Mouse (Mus musculus) stomach, embryonic 16.5 days (tissue): ENCODE data around the gene Mtfr1l. TPM values are rescaled to one million over a fixed set of nuclear protein-coding genes. Genes with fewer than 3 reads are reported as not detected.

Source experiments
- ATAC-seq: fragments of 200-750 bp; cut with Nextera tagmentation; 2 replicates; pipeline ENCODE4 v1.8.0; 2017; ENCODE audit warnings: moderate number of reproducible peaks, moderate TSS enrichment; ENCODE audit not compliant: insufficient read depth, low FRiP score
- H3K27ac ChIP-seq: fragments of 300-500 bp; sonication (generic); 2 replicates; pipeline ENCODE4 v1.5.1; 2014; ENCODE audit warnings: low read length
- H3K27me3 ChIP-seq: fragments of 300-500 bp; sonication (generic); 2 replicates; pipeline ENCODE4 v1.6.1; 2014; ENCODE audit warnings: low read length, control low read depth, mixed read lengths; ENCODE audit not compliant: control insufficient read depth, insufficient read depth
- H3K36me3 ChIP-seq: fragments of 300-500 bp; sonication (generic); 2 replicates; pipeline ENCODE4 v1.6.1; 2014; ENCODE audit warnings: low read length; ENCODE audit not compliant: control insufficient read depth, insufficient read depth
- H3K4me1 ChIP-seq: fragments of 300-500 bp; sonication (generic); 2 replicates; pipeline ENCODE4 v1.6.1; 2014; ENCODE audit warnings: low read length, control low read depth, mixed read lengths; ENCODE audit not compliant: control insufficient read depth, insufficient read depth
- H3K4me2 ChIP-seq: fragments of 300-500 bp; sonication (generic); 2 replicates; pipeline ENCODE4 v1.6.1; 2014; ENCODE audit warnings: low read depth, low read length, mixed read lengths
- H3K4me3 ChIP-seq: fragments of 300-500 bp; sonication (generic); replicated peaks from 2 replicates; pipeline ENCODE4 v1.5.1; 2014; ENCODE audit warnings: mild to moderate bottlenecking, low read length
- H3K9ac ChIP-seq: fragments of 300-500 bp; sonication (generic); 2 replicates; pipeline ENCODE4 v1.6.1; 2014; ENCODE audit warnings: low read length
- H3K9me3 ChIP-seq: fragments of 300-500 bp; sonication (generic); replicated peaks from 2 replicates; pipeline ENCODE4 v1.6.1; 2016; ENCODE audit warnings: low read length, control low read depth; ENCODE audit not compliant: control insufficient read depth
- WGBS: fragments of 180-500 bp; shearing (Covaris S2); extraction: QIAGEN DNeasy Blood & Tissue Kit; methylation state at CpG from one replicate; pipeline ENCODE4 v1.1.7; 2014; 5-methylcytosine and 5-hydroxymethylcytosine counted together
- microRNA-seq: library from miRNA; unstranded; fragments of <30 nt; microRNA quantifications from one replicate; pipeline ENCODE4, GENCODE M21; 2016
- polyA plus RNA-seq: library from polyadenylated mRNA; unstranded; fragments of >200 nt; fragmentation: Nextera tagmentation; extraction: Ambion mirVana; gene quantifications from 2 replicates; pipeline ENCODE4 v1.2.1, GENCODE M21; 2015

Mtfr1l gene
- polyA plus RNA-seq, 1 experiment from 2014 or later, result 95.1 TPM

GRCm38 (mm10) chr4:134481270-134481669 lies 53.9 kb downstream of the Mtfr1l start:
- 56% methylated on average over 6 of the region's 6 CpGs for WGBS
- no peak for ATAC-seq
- Histone ChIP-seq H3K27ac (peak overlapping the region; percentile 34; the same call in 1 of the 2 replicates), H3K4me3 (no peak overlapping the region), H3K4me2 (no peak overlapping the region), H3K36me3 (no peaks in the 10 kb centered on the region), H3K4me1 (no peaks in the 10 kb centered on the region), H3K27me3 (no peaks in the 10 kb centered on the region), H3K9me3 (no peaks in the 10 kb centered on the region), H3K9ac (no peak overlapping the region)

DNA sequence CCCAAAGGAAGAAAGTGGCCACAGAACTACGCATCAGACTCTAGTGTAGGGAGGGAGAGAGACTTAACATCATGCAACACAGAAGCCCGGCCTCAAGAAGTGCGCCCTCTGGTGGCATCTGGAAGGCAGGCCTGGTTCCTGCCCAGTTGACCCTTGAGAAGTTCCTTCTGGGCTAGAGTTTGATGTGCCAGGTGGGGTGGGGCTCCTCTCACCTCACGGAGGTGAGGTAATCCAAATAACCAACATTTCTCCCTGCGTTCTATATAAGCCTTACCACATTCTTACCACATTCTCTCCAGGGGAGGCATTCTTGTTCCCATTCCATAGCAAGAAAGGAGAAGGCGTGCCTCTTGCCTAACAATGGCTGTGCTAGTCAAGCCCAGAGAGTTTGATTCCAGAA lies 54.3 kb downstream of the Mtfr1l start:
- H3K27ac ChIP-seq, result no peak overlapping the region
- peak; percentile 59; the same call in 1 of the 2 replicates for ATAC-seq
- H3K4me2 ChIP-seq, result no peak overlapping the region
- no peak overlapping the region for H3K4me3 ChIP-seq
- no peaks in the 10 kb centered on the region for H3K36me3 ChIP-seq
- no peaks in the 10 kb centered on the region for H3K9me3 ChIP-seq
- no peaks in the 10 kb centered on the region for H3K4me1 ChIP-seq
- no peaks in the 10 kb centered on the region for H3K27me3 ChIP-seq
- WGBS, result 22% methylated on average over 6 of the region's 6 CpGs
- H3K9ac ChIP-seq, result no peak overlapping the region

DNA sequence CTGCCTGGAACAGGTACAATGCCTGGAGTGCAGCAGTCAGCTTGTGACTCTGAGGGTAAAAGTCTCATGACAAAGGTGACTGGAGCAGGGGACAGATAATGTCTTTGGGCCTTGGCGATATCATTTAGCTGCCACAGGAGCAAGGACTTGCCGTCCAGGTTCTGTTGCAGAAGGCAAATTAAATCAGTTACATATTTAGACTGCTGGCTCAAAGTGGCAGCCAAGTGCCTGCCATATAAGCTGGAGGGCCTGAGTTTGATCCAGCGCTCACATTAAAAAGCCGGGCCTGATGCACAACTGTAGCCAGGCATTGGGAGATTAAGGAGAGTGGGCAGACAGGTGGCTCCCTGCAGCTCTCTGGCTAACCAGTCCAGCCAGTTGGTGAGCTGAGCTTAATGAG lies 55.3 kb downstream of the Mtfr1l start:
- Histone ChIP-seq H3K4me1 (no peaks in the 10 kb centered on the region), H3K4me3 (no peak overlapping the region), H3K27me3 (no peaks in the 10 kb centered on the region), H3K27ac (no peak overlapping the region), H3K9me3 (no peaks in the 10 kb centered on the region), H3K4me2 (no peak overlapping the region), H3K36me3 (no peaks in the 10 kb centered on the region), H3K9ac (no peak overlapping the region)
- 86% methylated on average over 4 of the region's 4 CpGs for WGBS
- no peak for ATAC-seq

DNA sequence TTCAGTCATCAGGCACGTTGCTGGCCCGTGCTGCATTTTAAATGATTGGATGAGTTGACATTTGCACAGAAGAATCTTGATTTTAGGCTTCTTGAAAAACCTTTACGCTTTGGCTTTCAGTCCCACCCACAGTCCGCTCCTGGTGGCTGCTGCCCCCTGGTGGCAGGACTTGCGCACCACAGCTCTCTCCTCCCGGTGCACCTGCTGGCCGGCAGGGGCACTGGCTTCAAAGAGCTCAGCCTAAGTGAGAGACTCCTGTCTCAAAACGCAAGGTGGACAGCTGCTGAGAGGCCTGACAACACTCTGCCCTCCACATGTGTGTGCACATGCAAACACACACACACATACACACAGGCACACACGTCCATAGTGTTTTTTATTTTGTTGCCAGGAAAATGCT lies 57.2 kb downstream of the Mtfr1l start:
- 8% methylated on average over 9 of the region's 9 CpGs for WGBS
- H3K9me3 ChIP-seq, result no peaks in the 10 kb centered on the region
- H3K9ac ChIP-seq, result 0 out of 2 replicates have a peak overlapping the region, but pooled peaks have one; percentile 49
- peaks cover 3% of the 10 kb centered on the region; the same call in 1 of the 2 replicates for H3K36me3 ChIP-seq
- H3K4me2 ChIP-seq, result no peak overlapping the region
- no peaks in the 10 kb centered on the region for H3K27me3 ChIP-seq
- no peak overlapping the region for H3K27ac ChIP-seq
- peak; percentile 74; the same call in 1 of the 2 replicates for ATAC-seq
- no peaks in the 10 kb centered on the region for H3K4me1 ChIP-seq
- H3K4me3 ChIP-seq, result no peak overlapping the region

DNA sequence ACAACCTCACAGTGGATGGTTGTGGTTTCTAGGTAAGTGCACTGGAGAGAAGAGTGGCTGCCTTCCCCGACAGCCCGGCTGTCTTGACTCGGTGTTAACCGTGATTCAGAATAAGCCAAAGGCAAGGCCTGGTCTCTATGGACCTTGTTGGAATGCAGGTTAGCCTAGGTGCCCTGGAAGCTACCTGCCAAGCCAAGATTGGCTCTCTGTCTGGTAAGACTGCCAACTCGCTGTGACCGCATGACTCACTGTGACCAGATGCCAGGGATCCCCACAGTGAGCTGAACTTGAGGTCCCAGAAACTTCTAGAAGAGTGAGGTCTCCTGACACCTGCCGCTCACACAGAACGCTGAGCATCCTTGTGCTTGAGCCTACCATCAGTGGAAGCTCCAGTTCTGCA lies 58.3 kb downstream of the Mtfr1l start:
- Histone ChIP-seq H3K4me1 (no peaks in the 10 kb centered on the region), H3K9me3 (no peaks in the 10 kb centered on the region), H3K27ac (no peak overlapping the region), H3K27me3 (no peaks in the 10 kb centered on the region), H3K4me2 (no peak overlapping the region), H3K9ac (no peak overlapping the region), H3K4me3 (no peak overlapping the region), H3K36me3 (peaks cover 6% of the 10 kb centered on the region)
- 86% methylated on average over 8 of the region's 8 CpGs for WGBS
- ATAC-seq, result no peak

Small RNA genes within 50 kb of the gene (microRNA-seq; reads per million reads assigned to microRNA genes)
- not detected for gene Mir6403

Other genes starting within 250 kb of the Mtfr1l start
- gene Pdik1l, start 247.5 kb downstream of the Mtfr1l start, polyA plus RNA-seq, result 17.7 and 19.0 TPM in 2 replicates
- gene Trim63, start 220.3 kb downstream of the Mtfr1l start, polyA plus RNA-seq, result 0.37 and 1.4 TPM in 2 replicates
- 0.91 and 1.1 TPM in 2 replicates for gene Slc30a2, start 192.2 kb downstream of the Mtfr1l start, polyA plus RNA-seq
- 1.7 and 2.1 TPM in 2 replicates for gene Extl1, start 151.5 kb downstream of the Mtfr1l start, polyA plus RNA-seq
- 24.7 and 24.8 TPM in 2 replicates for gene Pafah2, start 139.1 kb downstream of the Mtfr1l start, polyA plus RNA-seq
- gene Stmn1, start 67.1 kb downstream of the Mtfr1l start, polyA plus RNA-seq, result 1,080 and 1,153 TPM in 2 replicates
- gene Paqr7, start 38.7 kb downstream of the Mtfr1l start, polyA plus RNA-seq, result 11.7 and 12.0 TPM in 2 replicates
- 10.0 and 11.8 TPM in 2 replicates for gene Aunip, start 24.4 kb downstream of the Mtfr1l start, polyA plus RNA-seq
- gene Selenon, start 16.8 kb upstream of the Mtfr1l start, polyA plus RNA-seq, result 7.9 and 8.0 TPM in 2 replicates
- 1.3 and 1.6 TPM in 2 replicates for gene Man1c1, start 168.9 kb upstream of the Mtfr1l start, polyA plus RNA-seq
- 25.6 and 26.7 TPM in 2 replicates for gene Ldlrap1, start 232.6 kb upstream of the Mtfr1l start, polyA plus RNA-seq